Mouse (Mus musculus) intestine, embryonic 16.5 days (tissue): ENCODE results near the gene Crygd. TPM values are rescaled to one million over a fixed set of nuclear protein-coding genes. Genes with fewer than 3 reads are reported as not detected.
"Not testable (repeated sequence)": the region's sequence is repeated elsewhere in the genome, so short reads cannot be mapped to it uniquely, and the experiment has no call there.

Experiments used
- ATAC-seq: fragments of 200-750 bp; cut with Nextera tagmentation; 2 replicates; pipeline ENCODE4 v1.8.0; 2017; ENCODE audit warnings: moderate TSS enrichment, moderate library complexity
- H3K27ac ChIP-seq: fragments of 300-500 bp; sonication (generic); 2 replicates; pipeline ENCODE4 v1.5.1; 2014; ENCODE audit warnings: mild to moderate bottlenecking, low read length
- H3K27me3 ChIP-seq: fragments of 300-500 bp; sonication (generic); replicated peaks from 2 replicates; pipeline ENCODE4 v1.6.1; 2014; ENCODE audit warnings: low read length, control low read depth, mixed read lengths; ENCODE audit not compliant: control insufficient read depth, insufficient read depth
- H3K36me3 ChIP-seq: fragments of 300-500 bp; sonication (generic); 2 replicates; pipeline ENCODE4 v1.6.1; 2014; ENCODE audit warnings: low read length, control low read depth; ENCODE audit not compliant: control insufficient read depth, insufficient read depth
- H3K4me1 ChIP-seq: fragments of 300-500 bp; sonication (generic); 2 replicates; pipeline ENCODE4 v1.6.1; 2014; ENCODE audit warnings: low read length, control low read depth, mixed read lengths; ENCODE audit not compliant: control insufficient read depth, insufficient read depth
- H3K4me2 ChIP-seq: fragments of 300-500 bp; sonication (generic); 2 replicates; pipeline ENCODE4 v1.6.1; 2014; ENCODE audit warnings: low read depth, low read length, control low read depth
- H3K4me3 ChIP-seq: fragments of 300-500 bp; sonication (generic); 2 replicates; pipeline ENCODE4 v1.5.1; 2014; ENCODE audit warnings: mild to moderate bottlenecking, low read length
- H3K9ac ChIP-seq: fragments of 300-500 bp; sonication (generic); 2 replicates; pipeline ENCODE4 v1.6.1; 2014; ENCODE audit warnings: low read depth, low read length
- H3K9me3 ChIP-seq: fragments of 300-500 bp; sonication (generic); 2 replicates; pipeline ENCODE4 v1.6.1; 2016; ENCODE audit warnings: low read length, control low read depth; ENCODE audit not compliant: control insufficient read depth
- WGBS: fragments of 180-500 bp; shearing (Covaris S2); extraction: QIAGEN DNeasy Blood & Tissue Kit; methylation state at CpG from one replicate; pipeline ENCODE4 v1.1.7; 2014; 5-methylcytosine and 5-hydroxymethylcytosine counted together
- polyA plus RNA-seq: library from polyadenylated mRNA; unstranded; fragments of >200 nt; fragmentation: Nextera tagmentation; extraction: Ambion mirVana; gene quantifications from 2 replicates; pipeline ENCODE4 v1.2.1, GENCODE M21; 2015

Crygd gene
- polyA plus RNA-seq, 1 experiment from 2014 or later, result not detected

GRCm38 (mm10) chr1:65050952-65051351 lies 12.3 kb downstream of the Crygd start, which contains the start of gene Cryge:
Gene Cryge, minus strand, starts transcription at chr1:65051149.
- 72% methylated on average over 9 of the region's 12 CpGs for WGBS
- ATAC-seq, H3K36me3 ChIP-seq, H3K9me3 ChIP-seq, H3K4me3 ChIP-seq, H3K27ac ChIP-seq, H3K4me2 ChIP-seq, H3K9ac ChIP-seq, H3K27me3 ChIP-seq, H3K4me1 ChIP-seq: not testable (repeated sequence)

- Histone ChIP-seq H3K9ac (no peak overlapping the region), H3K4me1 (no peaks in the 10 kb centered on the region), H3K27ac (no peak overlapping the region), H3K27me3 (no peaks in the 10 kb centered on the region; the same call in 1 of the 2 replicates), H3K4me2 (no peak overlapping the region), H3K36me3 (no peaks in the 10 kb centered on the region), H3K9me3 (no peaks in the 10 kb centered on the region), H3K4me3 (no peak overlapping the region)
- 57% methylated on average over 12 of the region's 12 CpGs for WGBS
- ATAC-seq, result no peak
Measured at GRCm38 (mm10) chr1:65048781-65049180, 14.5 kb downstream of the Crygd start.

- 33% methylated on average over 8 of the region's 8 CpGs for WGBS
Measured at GRCm38 (mm10) chr1:65046401-65047109, 16.7 kb downstream of the Crygd start.

GRCm38 (mm10) chr1:65043433-65043832 lies 19.8 kb downstream of the Crygd start:
- 80% methylated on average over 2 of the region's 2 CpGs for WGBS
- no peak overlapping the region for H3K4me2 ChIP-seq
- no peak overlapping the region for H3K27ac ChIP-seq
- H3K4me1 ChIP-seq, result no peaks in the 10 kb centered on the region
- no peak overlapping the region for H3K9ac ChIP-seq
- no peak overlapping the region for H3K4me3 ChIP-seq
- no peaks in the 10 kb centered on the region for H3K36me3 ChIP-seq
- no peaks in the 10 kb centered on the region for H3K9me3 ChIP-seq
- no peaks in the 10 kb centered on the region; the same call in 1 of the 2 replicates for H3K27me3 ChIP-seq
- ATAC-seq, result no peak

More at GRCm38 (mm10) chr1:65046401-65047109, 16.7 kb downstream of the Crygd start:
- Histone ChIP-seq H3K4me3 (no peak overlapping the region), H3K36me3 (no peaks in the 10 kb centered on the region), H3K9me3 (no peaks in the 10 kb centered on the region), H3K9ac (no peak overlapping the region), H3K27ac (no peak overlapping the region), H3K27me3 (no peaks in the 10 kb centered on the region; the same call in 1 of the 2 replicates), H3K4me2 (no peak overlapping the region), H3K4me1 (no peaks in the 10 kb centered on the region)
- ATAC-seq, result no peak

- 94% methylated on average over 3 of the region's 3 CpGs for WGBS
- Histone ChIP-seq H3K36me3 (no peaks in the 10 kb centered on the region), H3K9ac (no peak overlapping the region)
Measured at GRCm38 (mm10) chr1:65041837-65042236, 21.4 kb downstream of the Crygd start.

GRCm38 (mm10) chr1:65040806-65041205 lies 22.4 kb downstream of the Crygd start:
- Histone ChIP-seq H3K9ac (no peak overlapping the region), H3K9me3 (0 out of 2 replicates have a peak, but pooled peaks cover 2% of the 10 kb centered on the region), H3K27ac (no peak overlapping the region), H3K4me1 (no peaks in the 10 kb centered on the region), H3K36me3 (no peaks in the 10 kb centered on the region), H3K27me3 (no peaks in the 10 kb centered on the region), H3K4me2 (no peak overlapping the region), H3K4me3 (no peak overlapping the region)
- WGBS, result 66% methylated on average over 6 of the region's 6 CpGs
- no peak for ATAC-seq

More at GRCm38 (mm10) chr1:65041837-65042236, 21.4 kb downstream of the Crygd start:
- Histone ChIP-seq H3K27ac (no peak overlapping the region), H3K4me3 (no peak overlapping the region), H3K4me1 (no peaks in the 10 kb centered on the region), H3K9me3 (0 out of 2 replicates have a peak, but pooled peaks cover 2% of the 10 kb centered on the region), H3K27me3 (no peaks in the 10 kb centered on the region), H3K4me2 (no peak overlapping the region)
- no peak for ATAC-seq

- ATAC-seq, result no peak
- Histone ChIP-seq H3K4me1 (no peaks in the 10 kb centered on the region; the same call in 1 of the 2 replicates), H3K27me3 (no peaks in the 10 kb centered on the region), H3K9ac (no peak overlapping the region), H3K4me3 (no peak overlapping the region), H3K36me3 (no peaks in the 10 kb centered on the region), H3K27ac (no peak overlapping the region), H3K4me2 (no peak overlapping the region), H3K9me3 (0 out of 2 replicates have a peak, but pooled peaks cover 2% of the 10 kb centered on the region)
- 77% methylated on average over 3 of the region's 3 CpGs for WGBS
Measured at GRCm38 (mm10) chr1:65039679-65040078, 23.6 kb downstream of the Crygd start.

- Histone ChIP-seq H3K4me2 (no peak overlapping the region), H3K27me3 (no peaks in the 10 kb centered on the region), H3K36me3 (no peaks in the 10 kb centered on the region), H3K27ac (no peak overlapping the region), H3K4me3 (no peak overlapping the region), H3K9ac (no peak overlapping the region), H3K9me3 (0 out of 2 replicates have a peak, but pooled peaks cover 2% of the 10 kb centered on the region), H3K4me1 (no peaks in the 10 kb centered on the region; the same call in 1 of the 2 replicates)
- no peak for ATAC-seq
- WGBS, result 59% methylated on average over 2 of the region's 2 CpGs
Measured at GRCm38 (mm10) chr1:65037542-65037941, 25.7 kb downstream of the Crygd start.

GRCm38 (mm10) chr1:65035513-65035912 lies 27.7 kb downstream of the Crygd start:
- Histone ChIP-seq H3K4me2 (no peak overlapping the region), H3K36me3 (no peaks in the 10 kb centered on the region), H3K4me3 (no peak overlapping the region), H3K27me3 (no peaks in the 10 kb centered on the region), H3K9ac (no peak overlapping the region), H3K4me1 (no peaks in the 10 kb centered on the region; the same call in 1 of the 2 replicates), H3K9me3 (0 out of 2 replicates have a peak, but pooled peaks cover 2% of the 10 kb centered on the region), H3K27ac (no peak overlapping the region)
- 15% methylated on average over 3 of the region's 3 CpGs for WGBS
- ATAC-seq, result no peak
